Mouse (Mus musculus) liver, embryonic 12.5 days (tissue): Measurements from ENCODE around the gene Dnttip2. TPM values are rescaled to one million over a fixed set of nuclear protein-coding genes. Genes with fewer than 3 reads are reported as not detected.
A peak's percentile ranks its signal among the peaks of the same experiment; 100 is the strongest.

Experiments used
- microRNA counts: library from miRNA; unstranded; fragments of <30 nt; microRNA quantifications from one replicate; lab custom pipeline; 2017
- microRNA-seq: library from miRNA; unstranded; fragments of <30 nt; microRNA quantifications from one replicate; pipeline ENCODE4, GENCODE M21; 2017
- polyA plus RNA-seq: library from polyadenylated mRNA; unstranded; fragments of >200 nt; fragmentation: Nextera tagmentation; extraction: Ambion mirVana; gene quantifications from 2 replicates; pipeline ENCODE4 v1.2.1, GENCODE M21; 2016

Gene Dnttip2
- polyA plus RNA-seq, 1 experiment from 2014 or later = 68.6 TPM

MicroRNA genes within 50 kb of the gene (microRNA counts, 519-probe panel; counts per million panel counts)
- microRNA mmu-miR-760 (lab: Ali Mortazavi, UCI) = 582 counts per million, percentile 70 among the panel's probes with 10 or more counts

Small RNA genes within 50 kb of the gene (microRNA-seq; reads per million reads assigned to microRNA genes)
- gene Gm22903 = not detected
- 27.1 reads per million, percentile 35 among the genes with 10 or more reads in this experiment for gene Mir760

Other genes with a start within 250 kb of the Dnttip2 start
- 1.2 and 1.3 TPM in 2 replicates for gene Abca4, start 229.9 kb upstream of the Dnttip2 start, polyA plus RNA-seq
- gene Gclm, start 28.8 kb upstream of the Dnttip2 start, polyA plus RNA-seq = 596 and 604 TPM in 2 replicates
- 5.5 and 6.8 TPM in 2 replicates for gene Bcar3, start 19.7 kb downstream of the Dnttip2 start, polyA plus RNA-seq